Mouse (Mus musculus) lung, postnatal 0 days (tissue): ENCODE results near the gene Hsdl2.

ENCODE experiments used
- CTCF ChIP-seq: IDR thresholded peaks from 2 replicates; pipeline ENCODE4 v1.5.1; 2016; ENCODE audit warnings: antibody characterized with exemption, mild to moderate bottlenecking
- EP300 ChIP-seq: IDR thresholded peaks from 2 replicates; pipeline ENCODE4 v1.6.1; 2016; ENCODE audit warnings: antibody characterized with exemption, mild to moderate bottlenecking, control low read depth

- no peak for TF ChIP-seq CTCF
- 0 out of 2 replicates have a peak, but pooled peaks have one; percentile 22 for TF ChIP-seq EP300
Measured at GRCm38 (mm10) chr4:59649119-59649518, 67.8 kb downstream of the Hsdl2 start.
